Mouse (Mus musculus) small intestine, adult 2 months (tissue): ENCODE measurements around the gene Bod1l. TPM values are rescaled to one million over a fixed set of nuclear protein-coding genes. Genes with fewer than 3 reads are reported as not detected.
A peak's percentile ranks its signal among the peaks of the same experiment; 100 is the strongest.

Source experiments
- H3K27ac ChIP-seq: fragments of 200-500 bp; 2 replicates; pipeline ENCODE4 v1.5.1; 2012; ENCODE audit warnings: low read depth, low read length, control low read depth, inconsistent platforms; ENCODE audit not compliant: insufficient read depth
- H3K27me3 ChIP-seq: fragments of 200-500 bp; 2 replicates; pipeline ENCODE4 v1.6.1; 2012; ENCODE audit warnings: mild to moderate bottlenecking, moderate library complexity, low read length, inconsistent platforms; ENCODE audit not compliant: control insufficient read depth, insufficient read depth
- H3K36me3 ChIP-seq: fragments of 200-500 bp; 2 replicates; pipeline ENCODE4 v1.6.1; 2012; ENCODE audit warnings: mild to moderate bottlenecking, low read length, control low read depth, inconsistent platforms; ENCODE audit not compliant: control insufficient read depth, insufficient read depth
- H3K4me1 ChIP-seq: fragments of 200-500 bp; 2 replicates; pipeline ENCODE4 v1.6.1; 2012; ENCODE audit warnings: low read length, inconsistent platforms, mixed read lengths; ENCODE audit not compliant: control insufficient read depth, insufficient read depth, insufficient read length
- H3K4me3 ChIP-seq: fragments of 200-500 bp; 2 replicates; pipeline ENCODE4 v1.5.1; 2012; ENCODE audit warnings: low read depth, mild to moderate bottlenecking, control low read depth, inconsistent platforms, low read length, moderate library complexity
- CTCF ChIP-seq: fragments of 200-500 bp; IDR thresholded peaks from 2 replicates; pipeline ENCODE4 v1.5.1; 2012; ENCODE audit warnings: low read depth, mild to moderate bottlenecking, control low read depth, inconsistent platforms, low read length, moderate library complexity, mixed read lengths; ENCODE audit not compliant: insufficient replicate concordance, insufficient read length; ENCODE audit errors: extremely low read depth
- POLR2A ChIP-seq: fragments of 200-500 bp; IDR thresholded peaks from 2 replicates; pipeline ENCODE4 v1.6.1; 2012; ENCODE audit warnings: low read depth, mild to moderate bottlenecking, control low read depth, inconsistent platforms, low read length, moderate library complexity
- WGBS: fragments of 180-500 bp; shearing (Covaris S2); methylation state at CpG from one replicate; pipeline ENCODE4 v1.1.7; 2018; 5-methylcytosine and 5-hydroxymethylcytosine counted together
- polyA plus RNA-seq: library from polyadenylated mRNA; depleted of rRNA; stranded (reverse); fragments of >200 nt; gene quantifications from 2 replicates; pipeline ENCODE4 v1.2.3, GENCODE M21; 2012

Gene Bod1l
- polyA plus RNA-seq, 1 experiment = 4.3 TPM

DNA sequence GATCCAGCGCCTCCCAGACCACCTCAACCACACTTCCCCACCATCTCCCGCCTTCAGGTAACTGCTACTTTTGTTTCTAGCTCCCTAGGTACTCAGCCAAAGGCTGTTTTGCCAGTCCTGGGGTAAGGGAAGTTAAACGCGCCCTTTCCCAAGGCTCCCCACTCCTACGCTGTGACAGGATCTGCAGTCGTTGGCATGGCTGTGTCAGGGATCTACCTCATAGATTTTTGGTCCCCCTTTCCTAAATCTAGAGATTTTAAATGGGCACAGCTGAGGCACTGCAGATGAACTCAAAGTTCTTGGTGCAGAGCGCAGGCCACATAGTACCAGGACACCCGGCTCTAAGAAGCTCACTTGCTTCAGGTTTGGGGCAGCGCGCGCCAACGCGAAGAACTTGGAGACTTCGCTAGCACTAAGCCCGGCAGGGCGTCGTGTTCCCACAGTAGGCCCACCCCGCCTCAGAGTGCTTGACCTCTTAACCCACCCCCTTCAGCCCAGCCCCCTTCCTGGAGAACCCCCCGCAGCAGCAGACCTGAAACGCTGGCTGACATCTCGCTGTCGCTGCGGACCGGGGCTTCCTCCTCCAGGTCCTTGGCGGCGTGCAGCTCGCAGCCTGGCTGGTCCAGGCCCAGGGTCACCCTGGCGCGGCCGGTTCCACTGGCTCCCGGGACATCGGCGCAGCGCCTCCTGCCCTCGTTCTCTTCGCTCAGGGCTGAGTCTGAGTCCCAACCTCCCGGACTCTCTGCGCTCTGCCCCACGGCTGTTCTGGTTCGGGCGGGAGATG, 81.0 kb downstream of the Bod1l start:
- H3K4me3 ChIP-seq = peak overlapping the region; percentile 52
- H3K27me3 ChIP-seq = peaks cover 74% of the 10 kb centered on the region
- 3% methylated on average over 41 of the region's 41 CpGs for WGBS

DNA sequence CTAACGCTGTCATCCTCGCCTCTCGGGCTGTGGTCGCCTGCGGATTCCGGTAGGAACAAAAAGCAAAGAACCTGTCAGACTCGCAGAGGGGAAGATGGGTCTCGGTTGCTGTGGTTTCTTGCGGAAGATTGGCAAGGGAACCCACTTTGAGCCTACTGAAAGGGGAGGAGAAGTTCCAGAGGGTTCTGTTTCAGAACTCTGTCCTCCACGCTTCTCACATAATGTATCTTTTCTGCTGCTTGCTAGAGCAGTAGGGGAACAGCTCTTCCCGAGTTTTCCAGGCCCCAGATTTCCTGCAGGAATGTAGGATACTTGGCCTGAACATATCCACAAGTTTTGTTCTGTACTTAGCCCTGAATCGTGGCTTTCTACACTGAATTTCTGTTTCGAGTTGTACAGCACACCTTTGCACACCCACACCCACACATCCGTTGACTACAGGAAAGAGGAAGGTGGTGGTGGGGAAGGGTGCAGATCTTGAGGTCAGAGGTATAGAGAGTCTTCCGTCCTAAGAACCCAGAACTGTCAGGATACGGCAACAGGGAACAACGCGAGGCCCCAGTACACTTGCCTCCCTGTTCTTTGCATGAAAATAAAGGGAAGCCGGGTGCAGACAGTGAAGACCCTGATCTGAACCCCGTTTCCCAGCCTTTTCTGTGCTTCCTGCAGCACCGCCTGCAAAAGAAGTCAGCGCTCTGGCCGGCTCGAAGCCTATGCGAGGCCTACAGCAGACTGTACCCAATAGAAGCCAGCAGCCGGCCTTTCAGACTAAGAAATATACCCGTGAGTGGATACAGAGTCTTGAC, 81.8 kb downstream of the Bod1l start:
- TF ChIP-seq POLR2A (no peak), CTCF (no peak)
- peaks cover 8% of the 10 kb centered on the region; the same call in 1 of the 2 replicates for H3K4me1 ChIP-seq
- H3K27ac ChIP-seq = no peak overlapping the region
- H3K27me3 ChIP-seq = peaks cover 66% of the 10 kb centered on the region
- 12% methylated on average over 27 of the region's 27 CpGs for WGBS
- no peaks in the 10 kb centered on the region for H3K36me3 ChIP-seq
- peak overlapping the region; percentile 25 for H3K4me3 ChIP-seq

More for the DNA sequence above, 81.0 kb downstream of the Bod1l start:
- TF ChIP-seq CTCF (no peak), POLR2A (no peak)
- H3K4me1 ChIP-seq = peaks cover 9% of the 10 kb centered on the region; the same call in 1 of the 2 replicates
- no peaks in the 10 kb centered on the region for H3K36me3 ChIP-seq
- H3K27ac ChIP-seq = no peak overlapping the region

DNA sequence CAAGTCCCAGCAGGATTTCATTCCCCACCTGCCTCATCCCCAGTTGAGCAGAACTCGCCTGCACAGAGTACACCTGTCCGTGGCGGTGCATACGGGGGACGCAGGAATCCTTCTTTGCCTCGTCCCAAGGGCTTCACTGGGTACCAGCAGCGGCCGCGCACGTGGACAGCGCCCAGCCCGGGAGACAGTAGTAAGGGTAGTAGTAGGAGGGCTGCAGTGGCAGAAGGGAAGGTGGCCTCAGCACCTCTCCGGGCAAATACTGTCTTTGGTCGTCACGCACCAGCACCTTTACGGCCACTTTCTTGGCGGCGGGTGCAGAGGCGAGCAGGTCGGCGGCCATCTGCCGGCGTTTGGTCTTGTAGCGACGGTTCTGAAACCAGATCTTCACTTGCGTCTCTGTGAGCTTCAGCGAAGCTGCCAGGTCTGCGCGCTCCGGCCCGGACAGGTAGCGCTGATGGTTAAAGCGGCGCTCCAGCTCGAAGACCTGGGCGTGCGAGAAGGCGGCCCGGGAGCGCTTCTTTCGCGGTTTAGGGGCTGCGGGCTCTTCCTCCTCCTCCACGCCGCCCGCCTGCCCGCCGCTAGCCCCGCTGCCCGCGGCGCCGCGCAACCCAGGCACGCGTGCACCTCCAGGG, 82.5 kb downstream of the Bod1l start:
- no peak overlapping the region for H3K27ac ChIP-seq
- peak overlapping the region; percentile 25 for H3K4me3 ChIP-seq
- H3K36me3 ChIP-seq = no peaks in the 10 kb centered on the region
- TF ChIP-seq CTCF (no peak), POLR2A (no peak)
- peaks cover 7% of the 10 kb centered on the region; the same call in 1 of the 2 replicates for H3K4me1 ChIP-seq
- WGBS = 6% methylated on average over 56 of the region's 56 CpGs
- peaks cover 66% of the 10 kb centered on the region for H3K27me3 ChIP-seq

DNA sequence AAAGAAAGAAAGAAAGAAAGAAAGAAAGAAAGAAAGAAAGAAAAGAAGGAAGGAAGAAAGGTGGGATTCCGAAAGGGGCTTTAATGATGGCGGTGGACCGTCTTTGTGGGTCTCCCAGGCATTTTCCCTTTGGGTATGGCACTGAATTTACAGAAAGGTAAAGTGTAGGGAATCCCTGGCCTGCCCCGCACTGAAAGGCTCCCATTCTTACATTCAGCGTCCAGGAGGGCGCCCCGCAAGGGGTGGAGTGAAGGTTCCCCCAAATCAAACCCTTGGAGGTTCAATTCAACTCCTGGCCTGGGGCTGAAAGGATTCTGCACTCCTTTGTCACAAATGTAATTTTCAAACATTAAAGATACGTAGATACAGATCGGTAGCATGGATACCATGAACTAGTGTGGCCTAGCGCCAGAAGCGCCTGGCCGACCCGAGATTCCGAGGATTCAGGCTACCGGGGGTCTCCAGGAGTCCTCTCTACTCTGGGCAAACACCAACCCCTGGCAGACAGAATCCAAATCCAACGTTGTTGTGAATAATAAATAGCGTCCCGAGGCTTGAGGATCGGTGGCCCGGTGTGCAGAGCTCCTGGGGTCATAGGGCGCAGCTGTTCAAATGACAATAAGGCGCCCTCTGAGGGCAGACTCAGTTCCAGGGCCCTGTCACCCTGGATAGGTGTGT, 83.1 kb downstream of the Bod1l start:
- Histone ChIP-seq H3K27me3 (peaks cover 59% of the 10 kb centered on the region), H3K27ac (no peak overlapping the region), H3K36me3 (no peaks in the 10 kb centered on the region), H3K4me3 (no peak overlapping the region), H3K4me1 (peaks cover 7% of the 10 kb centered on the region; the same call in 1 of the 2 replicates)
- WGBS = 20% methylated on average over 22 of the region's 22 CpGs
- TF ChIP-seq POLR2A = no peak

DNA sequence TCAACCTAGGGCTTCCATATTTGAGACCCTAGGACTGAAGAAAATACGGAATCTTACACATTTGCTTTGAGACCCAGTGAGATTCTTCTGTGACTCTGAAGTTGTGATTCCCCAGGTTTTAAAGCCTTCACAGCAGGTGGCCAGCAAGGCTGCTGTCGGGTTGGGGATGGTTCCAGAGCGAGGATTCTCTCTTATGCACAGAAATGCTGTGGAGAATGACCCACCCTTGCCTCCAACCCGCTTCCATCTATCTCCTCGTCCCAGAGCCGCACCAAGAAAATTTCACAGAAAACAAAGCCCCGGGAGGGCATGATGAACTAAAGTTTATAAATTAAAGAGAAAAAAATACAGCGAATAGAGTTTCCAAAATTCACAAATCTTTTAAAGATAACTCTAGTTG, 84.0 kb downstream of the Bod1l start:
- H3K36me3 ChIP-seq = no peaks in the 10 kb centered on the region
- no peak for TF ChIP-seq CTCF
- no peak for TF ChIP-seq POLR2A
- H3K27ac ChIP-seq = no peak overlapping the region
- H3K4me1 ChIP-seq = peaks cover 7% of the 10 kb centered on the region; the same call in 1 of the 2 replicates
- H3K27me3 ChIP-seq = peaks cover 65% of the 10 kb centered on the region
- no peak overlapping the region for H3K4me3 ChIP-seq
- 25% methylated on average over 8 of the region's 8 CpGs for WGBS

DNA sequence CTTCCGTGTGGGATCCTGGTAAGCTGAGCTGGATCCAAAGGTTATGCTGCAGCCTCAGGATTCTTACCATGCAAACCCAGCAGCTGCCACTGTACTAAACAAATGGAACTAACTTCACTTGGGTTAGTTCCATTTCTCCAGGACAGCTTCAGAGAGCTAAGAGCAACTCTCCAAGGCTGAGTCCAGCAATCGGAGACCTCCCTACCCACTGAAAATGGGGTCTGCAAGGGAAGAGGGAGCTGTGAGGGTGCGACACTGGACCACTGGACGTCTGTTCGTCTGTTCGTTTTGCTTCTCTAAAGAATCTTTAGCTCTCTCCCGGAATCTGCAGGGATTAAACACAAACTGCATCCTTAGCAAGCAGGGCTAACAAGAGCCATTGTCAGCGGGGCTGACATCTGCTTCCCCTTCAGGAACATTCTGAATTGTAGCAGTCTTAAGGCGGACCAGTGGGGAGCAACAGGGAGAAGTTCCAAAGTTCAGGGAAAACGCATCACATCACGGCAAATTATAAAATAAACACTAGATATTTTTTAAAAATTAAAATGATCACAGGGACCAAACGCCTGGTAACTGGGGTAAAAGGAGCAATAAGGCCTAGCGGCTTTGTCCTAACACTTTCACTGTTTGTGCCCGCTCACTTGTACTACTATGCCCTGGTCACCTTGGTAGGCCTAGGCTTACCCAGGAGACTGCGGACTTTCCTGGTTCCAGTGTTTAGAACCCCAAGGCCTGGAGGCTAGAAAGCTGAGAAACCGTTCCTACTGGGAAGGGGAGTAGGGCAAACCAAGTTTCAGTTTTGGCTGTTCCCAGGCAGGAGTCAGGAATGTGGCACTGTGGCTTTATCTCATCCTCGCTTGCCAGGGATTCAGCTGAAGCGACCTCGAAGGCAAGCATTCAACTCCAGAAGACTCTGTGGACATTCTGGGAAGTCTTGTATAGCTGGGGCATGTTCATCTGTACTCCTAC, 85.2 kb downstream of the Bod1l start:
- Histone ChIP-seq H3K4me1 (peaks cover 3% of the 10 kb centered on the region; the same call in 1 of the 2 replicates), H3K27me3 (peaks cover 66% of the 10 kb centered on the region), H3K36me3 (no peaks in the 10 kb centered on the region), H3K4me3 (no peak overlapping the region), H3K27ac (no peak overlapping the region)
- TF ChIP-seq POLR2A = no peak
- no peak for TF ChIP-seq CTCF
- WGBS = 25% methylated on average over 19 of the region's 19 CpGs
